Mouse (Mus musculus) left cerebral cortex, adult 9 months (tissue): ENCODE measurements around the gene Vps35l.
A peak's percentile ranks its signal among the peaks of the same experiment; 100 is the strongest.

Experiments used
- DNase-seq, 2 experiments: peaks; one replicate each; pipeline ENCODE4 v3.0.0; 2022; ENCODE audit warnings: low spot score in 2 of 2

Vps35l gene

DNA sequence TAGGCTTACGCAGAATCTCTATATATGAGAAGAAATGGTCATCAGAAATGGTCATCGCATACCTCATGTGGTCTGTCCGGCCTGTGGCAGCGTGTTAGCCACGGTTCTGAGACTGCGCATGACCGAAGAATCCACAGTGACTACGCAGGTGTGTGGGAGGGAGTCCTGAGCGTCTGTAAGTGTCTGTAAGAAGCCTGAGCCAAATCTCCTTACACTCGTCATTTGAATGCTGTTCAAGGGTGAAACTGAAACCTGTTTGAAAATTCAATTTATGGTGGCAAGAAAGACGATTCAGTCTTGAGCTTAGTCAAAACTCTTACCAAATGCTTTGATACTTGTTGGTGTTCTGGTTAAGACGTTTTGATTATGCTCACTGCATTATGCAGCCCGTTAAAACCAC is 6.8 kb upstream of the Vps35l start:
- DNase-seq = no peak

DNA sequence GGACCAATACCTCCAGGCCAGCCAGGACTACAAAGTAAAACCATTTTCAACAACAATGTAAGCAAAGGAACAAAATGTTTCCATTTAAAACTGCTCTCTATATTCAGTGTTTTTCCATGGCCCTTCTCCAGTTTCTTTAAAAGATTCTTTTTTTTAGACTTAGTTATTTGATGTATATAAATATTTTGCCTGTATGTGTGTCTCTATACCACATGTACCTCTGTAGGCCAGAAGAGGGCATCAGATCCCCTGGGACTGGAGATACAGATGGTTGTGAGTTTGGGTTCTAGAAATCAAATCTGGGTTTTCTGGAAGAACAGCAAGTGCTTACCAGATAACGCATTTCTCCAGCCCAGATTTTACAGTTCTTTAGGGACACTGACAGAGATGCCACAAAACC is 1.3 kb upstream of the Vps35l start:
- DNase-seq = no peak

- peak; percentile 86 to 97 for DNase-seq
Observed at GRCm38 (mm10) chr7:118740532-118741338, 709 bp downstream of the Vps35l start.

- DNase-seq = no peak
Observed at GRCm38 (mm10) chr7:118742278-118742677, 2.3 kb downstream of the Vps35l start.

- no peak for DNase-seq
Observed at GRCm38 (mm10) chr7:118744766-118745165, 4.7 kb downstream of the Vps35l start.

DNA sequence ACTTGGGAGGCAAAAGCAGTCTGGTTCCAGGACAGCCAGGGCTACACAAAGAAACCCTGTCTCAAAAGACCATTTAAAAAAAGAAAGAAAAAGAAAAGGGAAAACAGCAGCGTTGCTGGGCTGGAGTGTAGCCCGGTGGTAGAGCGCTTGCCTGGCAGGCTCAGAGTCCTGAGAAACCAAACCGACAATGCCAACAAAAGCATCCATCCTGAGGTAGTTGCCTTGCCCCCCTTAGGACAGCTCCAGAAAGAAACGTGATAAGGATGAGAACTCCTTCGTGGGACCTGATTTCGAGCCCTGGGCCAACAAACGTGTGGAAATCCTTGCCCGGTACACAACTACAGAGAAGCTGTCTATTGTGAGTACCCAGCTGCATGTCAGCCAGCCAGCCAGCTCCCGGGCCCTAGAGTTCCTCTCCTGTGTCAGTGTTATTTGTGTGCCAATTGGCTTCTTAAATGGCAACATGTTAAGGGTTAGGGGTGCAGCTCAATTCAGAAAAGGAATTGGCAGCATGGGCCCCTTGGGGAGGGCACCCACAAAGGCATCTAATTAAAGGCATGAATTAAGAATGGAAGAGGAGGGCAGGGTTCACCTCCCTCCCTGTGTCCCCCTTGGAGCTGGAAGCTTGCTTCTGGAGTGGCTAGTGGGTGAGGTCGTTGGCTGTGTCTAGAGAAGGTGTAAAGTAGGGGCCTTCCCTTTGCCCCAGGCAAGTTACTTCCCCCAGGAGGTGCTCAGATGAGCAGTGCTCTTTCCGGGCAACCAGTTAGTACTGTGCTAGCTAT is 8.1 kb downstream of the Vps35l start:
- DNase-seq = peak in 1 of 2 experiments; percentile 34

- no peak for DNase-seq
Observed at GRCm38 (mm10) chr7:118749706-118750105, 9.7 kb downstream of the Vps35l start.

DNA sequence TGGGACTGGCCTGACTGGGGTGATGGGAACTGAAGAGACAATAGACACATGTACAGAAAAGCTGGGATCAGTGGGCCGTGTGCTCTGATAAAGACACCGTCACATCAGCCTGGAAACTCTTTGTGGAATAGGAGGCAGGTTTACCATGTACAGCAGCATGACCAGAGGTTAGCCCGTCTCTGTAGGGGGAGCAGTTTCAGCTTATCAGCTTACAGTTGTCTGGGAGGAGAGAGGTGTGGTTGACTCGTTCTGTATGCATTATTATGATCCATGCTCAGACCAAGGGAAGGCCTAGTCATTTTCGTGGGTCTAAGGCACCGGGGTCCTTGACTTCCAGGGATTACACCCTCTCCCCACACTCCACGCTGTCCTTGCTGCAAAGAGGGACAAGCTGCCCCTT is 11.6 kb downstream of the Vps35l start:
- DNase-seq = no peak

DNA sequence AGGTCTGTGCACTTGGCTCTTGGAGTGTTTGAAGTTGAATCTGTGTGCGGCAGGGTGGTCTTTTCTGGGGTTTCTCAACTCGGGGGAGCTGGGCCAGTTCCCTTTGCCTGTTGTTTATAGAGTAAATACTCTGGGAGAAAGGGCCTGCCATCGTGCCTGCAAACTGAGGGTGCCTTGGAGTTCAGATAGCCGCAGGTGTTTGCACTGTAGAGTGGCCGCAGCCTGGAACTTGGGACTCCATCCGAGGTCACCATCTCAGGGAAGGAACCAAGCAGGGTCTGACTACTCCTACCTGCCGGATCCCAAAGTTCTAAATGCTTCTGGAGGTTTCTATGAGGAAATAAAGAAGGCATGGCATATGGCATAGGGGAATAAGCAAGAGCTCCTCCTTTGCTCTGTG is 15.7 kb downstream of the Vps35l start:
- DNase-seq = no peak

DNA sequence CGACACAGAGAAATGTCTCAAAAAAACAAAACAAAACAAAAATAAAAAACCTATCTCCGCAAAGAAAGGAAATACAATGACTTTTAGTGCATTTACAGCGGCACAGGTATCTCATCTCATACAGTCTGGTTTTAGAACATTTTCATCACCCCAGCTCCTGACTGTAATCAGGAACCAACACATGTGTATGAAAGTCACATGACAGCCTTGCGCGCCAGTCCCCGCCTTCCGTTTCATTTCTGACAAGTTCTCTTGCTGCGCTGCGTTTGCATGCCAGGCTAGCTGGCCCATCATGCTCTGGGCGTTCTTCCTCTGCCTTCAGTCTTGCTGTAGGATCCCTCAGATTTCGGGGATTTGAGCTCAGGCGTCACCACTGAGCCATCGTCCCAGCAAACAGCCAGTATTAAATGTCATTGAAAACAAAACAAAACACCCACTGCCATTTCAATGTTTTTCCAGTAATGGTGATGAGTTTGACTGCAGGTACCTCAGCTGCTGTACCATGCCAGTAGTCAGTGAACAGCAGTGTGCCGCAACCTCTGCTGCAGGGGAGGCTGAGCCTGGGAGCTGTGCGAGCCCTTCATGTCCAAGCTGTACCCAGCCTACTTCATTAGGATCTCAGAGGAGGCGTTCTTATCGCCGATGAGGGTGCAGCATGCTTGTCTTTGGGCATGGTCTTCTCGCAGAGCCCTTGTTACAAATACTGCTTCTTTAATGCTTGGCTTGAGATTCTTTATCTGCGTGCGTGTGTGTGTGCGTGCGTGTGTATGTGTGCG is 16.7 kb downstream of the Vps35l start:
- DNase-seq = no peak

DNA sequence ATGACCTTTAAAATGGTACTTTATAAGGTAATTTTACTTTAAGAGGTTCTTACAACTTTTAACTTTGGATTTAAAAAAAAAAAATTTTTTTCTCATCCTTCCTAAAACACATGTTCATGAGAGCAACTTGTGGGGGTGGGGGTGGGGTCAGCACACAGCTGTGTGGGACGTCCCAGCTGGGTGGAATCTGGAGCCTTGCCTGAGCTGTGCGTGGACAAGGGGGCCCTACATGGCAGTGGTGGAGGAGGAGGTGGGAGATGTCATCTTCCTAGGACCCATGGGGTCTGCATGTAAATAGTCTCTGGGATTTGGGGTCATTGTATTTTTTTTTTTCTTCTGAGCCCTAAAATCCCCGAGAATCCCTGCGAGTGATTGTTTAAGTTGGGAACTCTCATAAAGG is 18.3 kb downstream of the Vps35l start:
- no peak for DNase-seq

GRCm38 (mm10) chr7:118759372-118759771 is 19.3 kb downstream of the Vps35l start:
- no peak for DNase-seq

DNA sequence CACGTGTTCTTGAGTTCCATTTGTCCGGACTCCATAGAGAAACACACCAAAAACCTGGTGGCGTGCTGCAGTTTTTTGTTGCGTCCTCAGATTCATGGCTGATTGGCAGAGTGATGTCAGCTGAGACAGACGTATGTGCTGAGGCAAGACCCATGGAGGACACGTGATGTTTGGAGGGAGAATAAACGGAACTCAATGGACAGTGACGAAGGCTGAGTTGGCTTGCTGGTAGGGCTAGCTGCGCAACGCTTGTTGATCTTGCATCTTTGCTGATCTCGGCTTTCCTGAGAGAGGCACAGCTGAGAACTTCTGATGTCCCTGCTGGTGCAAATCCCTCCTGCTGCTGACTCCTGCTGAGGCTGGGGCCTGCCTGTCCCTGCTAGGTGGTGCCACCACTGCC is 23.9 kb downstream of the Vps35l start:
- DNase-seq = no peak

DNA sequence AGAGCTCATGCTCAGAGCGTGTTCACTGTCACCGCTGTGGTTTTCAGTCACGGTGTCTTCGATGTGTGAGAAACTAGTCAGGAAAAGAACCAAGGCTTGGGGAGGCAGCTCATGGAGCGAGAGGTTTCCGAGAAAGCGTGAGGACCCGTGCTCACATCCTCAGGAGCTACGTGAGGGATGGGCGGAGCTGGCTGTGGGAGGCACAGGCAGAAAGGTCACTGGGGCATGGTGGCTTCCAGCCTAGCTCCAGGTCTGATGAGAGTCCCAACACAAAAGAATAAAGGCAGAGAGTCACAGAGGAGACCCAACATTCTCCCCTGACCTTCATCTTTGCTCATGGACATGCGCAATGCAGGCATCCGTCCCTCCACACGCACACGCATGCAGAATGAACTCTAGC is 24.7 kb downstream of the Vps35l start:
- no peak for DNase-seq

GRCm38 (mm10) chr7:118765604-118766003 is 25.6 kb downstream of the Vps35l start:
- DNase-seq = no peak

GRCm38 (mm10) chr7:118766119-118766833 is 26.2 kb downstream of the Vps35l start:
- peak; percentile 37 to 71 for DNase-seq

- no peak for DNase-seq
Observed at GRCm38 (mm10) chr7:118766834-118767224, 26.8 kb downstream of the Vps35l start.

GRCm38 (mm10) chr7:118769208-118769607 is 29.2 kb downstream of the Vps35l start:
- no peak for DNase-seq

DNA sequence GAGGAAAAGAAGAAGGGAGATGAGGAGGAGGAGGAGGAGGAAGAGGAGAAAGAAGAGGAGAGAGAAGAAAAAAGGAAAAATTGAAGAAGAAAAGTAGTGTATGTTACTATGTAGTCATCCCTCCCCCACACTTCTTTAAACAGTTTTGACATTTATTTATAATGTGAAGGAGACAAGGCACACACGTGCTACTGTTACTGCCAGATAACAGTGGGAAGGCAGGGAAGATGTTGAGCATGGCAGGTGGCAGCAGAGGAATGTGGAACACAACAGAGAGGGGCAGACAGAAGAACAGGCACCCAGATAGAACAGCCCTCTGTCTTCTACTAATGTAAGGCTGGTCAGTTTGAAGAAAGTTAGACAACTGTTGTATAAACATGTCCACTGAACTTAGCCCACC is 29.6 kb downstream of the Vps35l start:
- DNase-seq = no peak

DNA sequence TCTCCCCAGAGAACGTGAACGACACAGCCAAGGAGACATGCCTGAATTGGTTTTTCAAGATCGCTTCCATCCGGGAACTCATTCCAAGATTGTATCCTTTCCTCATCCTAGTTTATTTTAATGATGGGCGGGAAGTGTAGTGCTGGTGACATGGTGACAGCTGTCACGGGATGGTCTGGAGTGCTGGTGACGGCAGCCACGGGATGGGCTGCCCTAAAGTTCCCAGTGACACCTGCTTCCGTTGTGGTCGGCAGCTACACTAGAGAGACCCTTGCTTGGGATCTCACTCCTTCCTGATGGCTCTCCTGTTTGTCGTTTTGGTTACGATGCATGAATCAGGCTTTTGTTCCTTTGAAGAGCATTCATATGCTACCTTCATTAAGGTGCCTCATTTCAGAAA is 33.0 kb downstream of the Vps35l start:
- no peak for DNase-seq

- DNase-seq = no peak
Observed at GRCm38 (mm10) chr7:118775991-118776390, 36.0 kb downstream of the Vps35l start.

- no peak for DNase-seq
Observed at GRCm38 (mm10) chr7:118776491-118776890, 36.5 kb downstream of the Vps35l start.
